Comparison of ENCODE assay signal across 15 mouse cellular contexts in genomic region chr1:116044083-116044482, GRCm38 (mm10).
"Had no signal": no experiment of that assay in that cellular context is flagged by ENCODE, and none has a peak within 500 bp of the region (broad histone marks: within the 10 kb centered on the region; RNA-seq: fewer than 3 reads in every experiment).

No protein-coding gene starts in this region.

- H3K27ac ChIP-seq: neural tube, embryonic 15.5 days; stomach, embryonic 15.5 days; stomach, postnatal 0 days had no signal

- H3K4me3 ChIP-seq: neural tube, embryonic 15.5 days; stomach, embryonic 15.5 days had no signal

- H3K4me2 ChIP-seq: neural tube, embryonic 15.5 days; stomach, embryonic 15.5 days had no signal

- H3K36me3 ChIP-seq: neural tube, embryonic 15.5 days; stomach, embryonic 15.5 days had no signal

- H3K4me1 ChIP-seq: neural tube, embryonic 15.5 days; stomach, embryonic 15.5 days had no signal

- DNase-seq: retina, postnatal 1 day; right cerebral cortex, adult 18-20 months; right cerebral cortex, postnatal 14 days; right cerebral cortex, postnatal 25 days; right cerebral cortex, postnatal 4 days; spleen, adult 18-20 months; thymus, adult 18-20 months; thymus, adult 2 months; thymus, postnatal 14 days; thymus, postnatal 25 days; thymus, postnatal 36 days; thymus, postnatal 4 days had no signal

- H3K9ac ChIP-seq: neural tube, embryonic 15.5 days; stomach, embryonic 15.5 days had no signal

- H3K27me3 ChIP-seq: neural tube, embryonic 15.5 days; stomach, embryonic 15.5 days had no signal

- H3K9me3 ChIP-seq: neural tube, embryonic 15.5 days; stomach, embryonic 15.5 days had no signal
